Mouse (Mus musculus) hindbrain, postnatal 0 days (tissue): ENCODE results near the gene Gm10490. TPM values are rescaled to one million over a fixed set of nuclear protein-coding genes. Genes with fewer than 3 reads are reported as not detected.

Experiments
- ATAC-seq: fragments of 200-750 bp; cut with Nextera tagmentation; 2 replicates; pipeline ENCODE4 v1.8.0; 2017; ENCODE audit warnings: mild to moderate bottlenecking, moderate TSS enrichment, moderate library complexity
- DNase-seq: peaks from one replicate; pipeline ENCODE4 v3.0.0-alpha.2; 2015; ENCODE audit warnings: low spot score
- H3K27ac ChIP-seq: fragments of 300-500 bp; sonication (generic); 2 replicates; pipeline ENCODE4 v1.5.1; 2014; ENCODE audit warnings: mild to moderate bottlenecking
- H3K27me3 ChIP-seq: fragments of 300-500 bp; sonication (generic); 2 replicates; pipeline ENCODE4 v1.6.1; 2014; ENCODE audit warnings: low read length, mixed read lengths; ENCODE audit not compliant: insufficient read depth
- H3K36me3 ChIP-seq: fragments of 300-500 bp; sonication (generic); 2 replicates; pipeline ENCODE4 v1.6.1; 2014; ENCODE audit warnings: low read length, mixed read lengths; ENCODE audit not compliant: insufficient read depth
- H3K4me1 ChIP-seq: fragments of 300-500 bp; sonication (generic); 2 replicates; pipeline ENCODE4 v1.6.1; 2014; ENCODE audit warnings: antibody characterized with exemption, low read length, mixed read lengths; ENCODE audit not compliant: insufficient read depth
- H3K4me2 ChIP-seq: fragments of 300-500 bp; sonication (generic); 2 replicates; pipeline ENCODE4 v1.6.1; 2014; ENCODE audit warnings: low read depth, mild to moderate bottlenecking, low read length, moderate library complexity, mixed read lengths
- H3K4me3 ChIP-seq: fragments of 300-500 bp; sonication (generic); 2 replicates; pipeline ENCODE4 v1.5.1; 2014; ENCODE audit warnings: low read length
- H3K9ac ChIP-seq: fragments of 300-500 bp; sonication (generic); replicated peaks from 2 replicates; pipeline ENCODE4 v1.6.1; 2014; ENCODE audit warnings: mild to moderate bottlenecking, low read length, moderate library complexity, mixed read lengths
- H3K9me3 ChIP-seq: fragments of 300-500 bp; sonication (generic); 2 replicates; pipeline ENCODE4 v1.6.1; 2016; ENCODE audit warnings: low read length, mixed read lengths
- CTCF ChIP-seq: IDR thresholded peaks from 2 replicates; pipeline ENCODE4 v1.5.1; 2016; ENCODE audit warnings: antibody characterized with exemption, control low read depth, low read depth
- WGBS: fragments of 180-500 bp; shearing (Covaris S2); extraction: QIAGEN DNeasy Blood & Tissue Kit; methylation state at CpG from one replicate; pipeline ENCODE4 v1.1.7; 2014; 5-methylcytosine and 5-hydroxymethylcytosine counted together
- polyA plus RNA-seq: library from polyadenylated mRNA; unstranded; fragments of >200 nt; fragmentation: Nextera tagmentation; extraction: Ambion mirVana; gene quantifications from 2 replicates; pipeline ENCODE4 v1.2.1, GENCODE M21; 2015
- total RNA-seq: library from RNA; depleted of rRNA; stranded (reverse); fragments of >200 nt; gene quantifications from 2 replicates; pipeline ENCODE4 v1.2.3, GENCODE M21; 2014

The Gm10490 gene
- total and polyA plus RNA-seq, 2 experiments from 2014 or later = not detected

DNA sequence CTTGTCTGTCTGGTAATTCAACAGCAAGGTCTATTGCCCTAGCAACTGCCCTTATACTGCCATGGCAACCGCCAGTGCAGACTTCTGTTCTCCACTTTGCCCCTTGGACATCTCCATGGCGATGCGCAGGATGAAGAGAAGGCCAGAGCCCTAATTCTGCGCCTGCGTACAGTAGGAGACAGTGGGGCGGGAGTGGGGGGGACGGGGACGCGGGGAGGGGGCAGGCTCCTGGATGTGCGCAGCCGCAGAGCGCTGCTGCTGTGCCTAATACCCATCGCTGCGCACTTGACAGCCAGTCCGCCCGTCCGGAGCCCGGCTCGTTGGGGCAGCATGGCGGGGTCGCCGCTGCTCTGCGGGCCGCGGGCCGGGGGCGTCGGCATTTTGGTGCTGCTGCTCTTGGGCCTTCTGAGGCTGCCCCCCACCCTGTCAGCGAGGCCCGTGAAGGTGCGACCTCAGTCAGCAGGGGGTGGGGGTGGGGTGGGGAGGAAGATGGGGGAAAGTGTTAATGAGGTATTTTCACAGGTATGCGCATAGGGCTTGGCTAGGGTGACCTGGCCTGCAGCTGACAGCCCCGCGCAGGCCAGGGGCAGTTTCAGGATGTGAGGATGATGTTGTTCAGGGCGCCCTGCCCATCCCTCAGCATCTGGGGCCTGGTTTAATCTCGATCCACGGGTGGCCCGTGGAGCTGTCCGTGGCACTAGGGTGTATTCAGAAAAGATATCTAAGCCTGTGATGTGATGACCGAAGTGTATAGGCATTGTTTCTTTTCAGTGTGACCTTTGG is 10.4 kb downstream of the Gm10490 start, which contains the start of gene Pcsk1n:
Gene Pcsk1n, plus strand, starts transcription at position 222 of the 783 bp plus-strand sequence.
- peak within 1 kb of the TSS; percentile 61 for H3K9ac ChIP-seq
- no peaks in the 10 kb centered on the region for H3K9me3 ChIP-seq
- DNase-seq (peak; percentile 87), ATAC-seq (peak; percentile 92)
- TF ChIP-seq CTCF = no peak
- no peaks in the 10 kb centered on the region for H3K27me3 ChIP-seq
- H3K4me2 ChIP-seq = peak within 1 kb of the TSS; percentile 56
- 20% methylated on average over 39 of the region's 40 CpGs for WGBS
- H3K4me3 ChIP-seq = peak within 1 kb of the TSS; percentile 44
- H3K36me3 ChIP-seq = no peaks in the 10 kb centered on the region
- H3K4me1 ChIP-seq = no peaks in the 10 kb centered on the region
- peak within 1 kb of the TSS; percentile 84 for H3K27ac ChIP-seq

DNA sequence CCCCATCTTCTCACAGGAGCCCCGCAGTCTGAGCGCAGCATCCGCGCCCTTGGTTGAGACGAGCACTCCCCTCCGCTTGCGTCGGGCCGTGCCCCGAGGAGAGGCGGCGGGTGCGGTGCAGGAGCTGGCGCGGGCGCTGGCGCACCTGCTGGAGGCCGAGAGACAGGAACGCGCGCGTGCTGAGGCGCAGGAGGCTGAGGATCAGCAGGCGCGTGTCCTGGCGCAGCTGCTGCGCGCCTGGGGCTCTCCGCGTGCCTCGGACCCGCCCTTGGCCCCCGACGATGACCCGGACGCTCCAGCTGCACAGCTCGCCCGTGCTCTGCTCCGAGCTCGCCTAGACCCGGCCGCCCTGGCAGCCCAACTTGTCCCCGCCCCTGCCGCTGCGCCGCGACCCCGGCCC is 12.7 kb downstream of the Gm10490 start:
- no peaks in the 10 kb centered on the region for H3K27me3 ChIP-seq
- ATAC-seq = no peak; the same call in 1 of the 2 replicates
- peak overlapping the region; percentile 44 for H3K4me3 ChIP-seq
- TF ChIP-seq CTCF = no peak
- no peaks in the 10 kb centered on the region for H3K4me1 ChIP-seq
- H3K9ac ChIP-seq = peak overlapping the region; percentile 45
- DNase-seq = peak; percentile 27
- H3K9me3 ChIP-seq = no peaks in the 10 kb centered on the region
- H3K36me3 ChIP-seq = no peaks in the 10 kb centered on the region
- H3K27ac ChIP-seq = peak overlapping the region; percentile 15
- 20% methylated on average over 47 of the region's 48 CpGs for WGBS
- peak overlapping the region; percentile 56 for H3K4me2 ChIP-seq

DNA sequence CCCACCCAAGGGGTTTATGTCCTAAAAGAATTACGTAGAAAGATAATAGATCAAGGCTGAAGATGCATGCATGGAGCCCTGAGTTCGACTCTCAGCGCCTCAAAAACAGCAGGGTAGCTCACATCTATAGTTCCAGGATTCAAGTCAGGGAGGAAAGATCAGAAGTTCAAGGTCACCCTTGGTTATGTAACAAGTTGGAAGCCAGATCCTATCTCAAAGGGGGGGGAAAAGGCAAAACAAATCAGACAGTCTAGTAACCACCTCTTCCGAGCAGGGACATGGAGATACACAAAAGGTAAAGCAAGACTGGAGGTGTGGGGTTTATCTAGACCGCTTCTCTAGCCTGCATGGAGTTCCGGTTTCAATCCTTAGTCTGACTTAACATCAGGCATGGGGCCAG is 16.9 kb downstream of the Gm10490 start:
- WGBS = 77% methylated on average over 6 of the region's 6 CpGs

DNA sequence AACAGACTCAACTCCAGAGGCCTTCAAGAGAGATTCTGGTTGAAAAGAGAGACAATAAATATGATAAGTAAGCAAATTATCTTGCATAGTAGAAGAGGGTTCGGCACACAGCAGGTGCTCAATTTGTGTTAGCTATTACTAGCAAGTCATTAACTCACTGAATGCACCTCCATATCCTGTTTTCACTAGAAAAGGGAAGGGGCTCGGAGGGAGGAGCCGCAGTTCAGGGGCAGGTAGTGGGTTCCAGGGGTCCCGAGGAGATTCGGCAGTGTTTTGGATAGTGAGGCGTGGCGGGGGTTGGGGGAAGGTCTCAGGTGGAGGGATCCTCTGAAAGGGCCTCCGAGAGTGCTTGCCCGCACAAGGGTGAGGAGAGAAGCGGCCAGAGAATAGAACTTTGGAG is 17.8 kb downstream of the Gm10490 start:
- H3K4me2 ChIP-seq = no peak overlapping the region

More for the DNA sequence above, 16.9 kb downstream of the Gm10490 start:
- no peak overlapping the region for H3K27ac ChIP-seq
- H3K9ac ChIP-seq = no peak overlapping the region
- no peaks in the 10 kb centered on the region; the same call in 1 of the 2 replicates for H3K36me3 ChIP-seq
- no peaks in the 10 kb centered on the region for H3K27me3 ChIP-seq
- H3K9me3 ChIP-seq = no peaks in the 10 kb centered on the region
- no peaks in the 10 kb centered on the region for H3K4me1 ChIP-seq
- ATAC-seq (no peak), DNase-seq (no peak)
- no peak overlapping the region for H3K4me2 ChIP-seq
- H3K4me3 ChIP-seq = no peak overlapping the region
- no peak for TF ChIP-seq CTCF

DNA sequence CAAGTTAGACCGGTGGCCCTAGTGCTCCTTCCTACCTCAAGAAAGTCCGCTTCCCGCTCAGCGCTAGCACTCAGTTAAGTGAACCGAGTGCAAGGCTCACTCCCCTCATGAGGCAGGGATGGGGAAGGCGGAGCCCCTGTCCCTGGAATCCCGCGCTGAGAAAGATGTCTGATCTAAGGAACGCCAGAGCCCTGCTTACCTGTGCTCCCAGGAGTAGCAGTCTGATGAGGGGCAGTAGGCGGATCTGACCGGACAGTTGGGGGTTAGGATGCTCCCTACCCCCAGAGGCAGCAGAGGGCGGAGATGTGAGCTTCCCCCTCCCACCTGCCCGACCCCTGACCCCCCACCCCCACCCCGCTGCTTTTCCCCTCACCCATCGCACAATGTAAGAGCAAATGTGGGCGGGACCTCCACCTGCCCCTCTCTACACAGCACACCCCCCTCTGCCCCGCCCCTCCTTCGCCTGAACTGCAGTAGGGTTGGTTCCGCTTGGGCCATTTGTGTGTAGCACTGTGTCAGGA is 19.0 kb downstream of the Gm10490 start, which contains the start of gene Eras:
Gene Eras, minus strand, starts transcription at position 338 of the 521 bp plus-strand sequence.
- no peak within 1 kb of the TSS for H3K27ac ChIP-seq

More for the DNA sequence above, 17.8 kb downstream of the Gm10490 start:
- Histone ChIP-seq H3K27me3 (no peaks in the 10 kb centered on the region), H3K4me3 (no peak overlapping the region), H3K9me3 (no peaks in the 10 kb centered on the region), H3K27ac (no peak overlapping the region), H3K4me1 (no peaks in the 10 kb centered on the region), H3K36me3 (no peaks in the 10 kb centered on the region; the same call in 1 of the 2 replicates), H3K9ac (no peak overlapping the region)
- no peak for ATAC-seq
- DNase-seq = no peak
- WGBS = 36% methylated on average over 10 of the region's 10 CpGs
- no peak for TF ChIP-seq CTCF

DNA sequence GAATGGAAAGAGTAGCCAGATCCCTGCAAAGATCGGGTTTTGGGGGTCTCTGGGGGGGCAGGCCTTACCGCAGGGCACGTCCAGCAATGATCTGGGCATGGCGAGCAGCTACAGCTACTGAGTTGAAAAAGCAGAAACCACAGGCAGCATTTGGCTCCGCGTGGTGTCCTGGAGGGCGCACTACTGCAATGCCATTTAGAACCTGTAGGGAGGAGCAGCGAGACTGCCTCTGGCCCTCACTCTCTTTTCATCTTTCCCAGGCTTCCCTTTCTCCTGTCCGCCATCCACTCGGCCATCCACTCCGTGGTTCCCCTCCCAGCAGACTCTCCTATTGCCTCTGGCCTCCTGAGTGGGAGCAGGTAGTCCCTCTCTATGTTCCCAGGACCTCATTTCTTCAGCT is 27.5 kb downstream of the Gm10490 start:
- ATAC-seq = no peak
- no peaks in the 10 kb centered on the region for H3K27me3 ChIP-seq
- DNase-seq = no peak
- H3K9me3 ChIP-seq = no peaks in the 10 kb centered on the region
- no peak overlapping the region for H3K4me3 ChIP-seq
- no peak overlapping the region for H3K9ac ChIP-seq
- no peaks in the 10 kb centered on the region; the same call in 1 of the 2 replicates for H3K36me3 ChIP-seq
- peak; percentile 46 for TF ChIP-seq CTCF
- no peak overlapping the region for H3K27ac ChIP-seq
- 42% methylated on average over 11 of the region's 11 CpGs for WGBS
- no peak overlapping the region for H3K4me2 ChIP-seq
- no peaks in the 10 kb centered on the region for H3K4me1 ChIP-seq

More for the DNA sequence above, 19.0 kb downstream of the Gm10490 start, which contains the start of gene Eras:
- Histone ChIP-seq H3K9me3 (no peaks in the 10 kb centered on the region), H3K4me1 (no peaks in the 10 kb centered on the region), H3K9ac (no peak within 1 kb of the TSS), H3K27me3 (no peaks in the 10 kb centered on the region), H3K36me3 (no peaks in the 10 kb centered on the region; the same call in 1 of the 2 replicates), H3K4me3 (no peak within 1 kb of the TSS), H3K4me2 (no peak within 1 kb of the TSS)
- WGBS = 23% methylated on average over 19 of the region's 19 CpGs
- no peak for DNase-seq
- no peak for TF ChIP-seq CTCF
- ATAC-seq = no peak
